Mouse (Mus musculus) heart, postnatal 10 days (tissue): ENCODE data around the gene Olfr1339. TPM values are rescaled to one million over a fixed set of nuclear protein-coding genes. Genes with fewer than 3 reads are reported as not detected.

ENCODE experiments used
- DNase-seq, 2 experiments: peaks; one replicate each; pipeline ENCODE4 v3.0.0; 2021
- intact Hi-C: fragments of 180-260 bp; cut with DNase I; formaldehyde crosslinking; loops from one replicate; pipeline ENCODE4 v1.15.1; 2025
- total RNA-seq, 2 experiments: library from RNA; stranded (reverse); gene quantifications; 2 replicates each; pipeline ENCODE4 v1.2.3; 2021

The Olfr1339 gene
- total RNA-seq = not detected

GRCm38 (mm10) chr4:118731875-118732274 is at the start of gene Olfr1339:
Gene Olfr1339 (plus strand): TSS chr4:118732175.
- DNase-seq = no peak
- intact Hi-C loops = no loop called here

DNA sequence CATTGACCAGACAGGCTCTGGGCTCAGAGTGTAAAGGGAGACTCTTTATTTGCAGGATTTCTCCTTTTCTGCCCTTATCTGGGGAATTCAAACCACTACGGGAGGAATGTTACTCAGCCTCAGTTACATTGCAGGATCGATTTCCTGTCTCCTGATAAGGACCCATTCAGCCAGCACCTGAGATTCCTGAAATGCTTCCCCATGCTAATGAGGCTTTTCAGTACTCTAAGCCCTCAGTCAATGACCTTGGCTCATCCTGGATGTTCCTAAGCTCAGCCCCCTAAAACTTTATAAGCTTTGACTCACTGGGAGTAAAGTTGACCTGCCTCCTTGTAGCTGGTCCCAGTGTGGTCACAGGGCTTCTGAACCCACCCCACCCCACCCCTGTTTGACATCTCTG is 44.9 kb upstream of the Olfr1339 start:
- intact Hi-C loops = no loop called here
- no peak for DNase-seq

GRCm38 (mm10) chr4:118692412-118692973 is 39.5 kb upstream of the Olfr1339 start, which contains the start of gene Olfr1342:
Gene Olfr1342 (minus strand): TSS chr4:118692756.
- DNase-seq = no peak
- intact Hi-C loops = no loop called here

GRCm38 (mm10) chr4:118693812-118694211 is 38.2 kb upstream of the Olfr1339 start:
- DNase-seq = no peak
- intact Hi-C loops = no loop called here

DNA sequence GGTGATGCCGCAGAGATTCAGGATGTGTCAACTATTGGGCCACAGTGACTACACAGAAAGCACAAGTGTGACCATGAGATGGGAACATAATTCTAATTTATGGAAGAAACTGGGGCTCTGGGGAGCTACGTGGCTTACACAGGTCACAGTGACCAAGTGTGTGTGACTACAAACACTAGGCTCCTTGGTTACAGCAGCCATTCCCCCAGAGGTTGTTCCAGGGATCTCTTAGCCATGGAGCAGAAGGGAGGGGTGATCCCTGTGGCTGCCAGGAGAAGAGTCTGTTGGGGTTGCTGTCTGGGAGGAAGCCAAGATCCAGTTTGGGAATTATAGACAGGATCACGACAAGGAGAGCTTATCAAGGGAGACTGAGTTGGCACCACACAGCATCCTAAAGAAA is 28.8 kb upstream of the Olfr1339 start, which contains the start of gene Olfr1341:
Gene Olfr1341, plus strand, starts transcription at position 301 of the 400 bp plus-strand sequence.
- no peak for DNase-seq
- intact Hi-C loops = no loop called here

DNA sequence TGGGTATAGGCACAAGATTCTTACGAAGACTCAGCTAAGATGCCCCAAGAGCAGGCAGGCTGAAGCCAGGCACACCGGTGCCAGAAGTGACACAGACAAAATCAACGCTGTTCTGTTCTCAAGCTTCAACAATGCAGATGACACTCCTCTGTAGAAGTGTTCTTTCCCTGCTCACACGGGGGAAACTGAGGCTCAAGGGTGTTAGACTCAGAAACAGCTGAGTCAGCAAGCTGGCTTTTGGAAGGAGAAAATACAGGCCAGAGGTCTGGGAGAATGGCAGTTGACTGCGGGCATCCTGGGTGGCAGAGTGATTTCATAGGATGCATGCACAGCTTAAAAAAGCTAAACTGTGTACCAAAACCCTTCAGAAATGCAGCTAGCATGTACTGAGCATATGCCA is 23.9 kb upstream of the Olfr1339 start:
- no peak for DNase-seq
- intact Hi-C loops = no loop called here

GRCm38 (mm10) chr4:118711656-118712055 is 20.3 kb upstream of the Olfr1339 start:
- intact Hi-C loops = no loop called here
- no peak for DNase-seq

DNA sequence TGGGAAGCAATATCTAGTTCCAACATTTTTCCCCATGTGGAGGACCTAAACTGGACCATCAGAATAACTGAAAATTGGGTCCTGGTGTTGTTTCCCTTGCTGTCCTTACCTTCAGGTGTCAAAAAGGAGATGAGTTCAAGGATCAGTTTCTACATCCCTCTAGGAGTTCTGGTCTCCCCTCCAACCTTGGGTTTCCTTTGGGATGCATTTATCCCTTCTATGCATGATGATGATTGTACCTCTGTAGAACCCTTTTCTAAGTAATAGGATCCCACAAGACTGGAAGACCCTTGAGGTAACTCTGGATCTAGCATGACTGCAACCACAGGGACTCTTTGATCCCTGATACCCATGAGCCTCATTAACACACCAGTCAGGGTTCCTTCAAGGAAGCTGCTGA is 12.1 kb upstream of the Olfr1339 start, which contains the start of gene Olfr1340:
Gene Olfr1340, plus strand, starts transcription at position 301 of the 400 bp plus-strand sequence.
- intact Hi-C loops = no loop called here
- no peak for DNase-seq

GRCm38 (mm10) chr4:118721742-118722483 is 10.1 kb upstream of the Olfr1339 start:
- DNase-seq = peak; percentile 6 to 34
- intact Hi-C loops = no loop called here

GRCm38 (mm10) chr4:118739574-118739973 is 7.6 kb downstream of the Olfr1339 start:
- DNase-seq = no peak
- intact Hi-C loops = no loop called here

GRCm38 (mm10) chr4:118740988-118741698 is 9.2 kb downstream of the Olfr1339 start:
- intact Hi-C loops = no loop called here
- no peak for DNase-seq

GRCm38 (mm10) chr4:118741881-118742280 is 9.9 kb downstream of the Olfr1339 start:
- intact Hi-C loops = no loop called here
- no peak for DNase-seq

GRCm38 (mm10) chr4:118758637-118759036 is 26.7 kb downstream of the Olfr1339 start, which contains the start of gene Olfr1338:
Gene Olfr1338 (minus strand): TSS chr4:118758737.
- intact Hi-C loops = no loop called here
- no peak for DNase-seq

DNA sequence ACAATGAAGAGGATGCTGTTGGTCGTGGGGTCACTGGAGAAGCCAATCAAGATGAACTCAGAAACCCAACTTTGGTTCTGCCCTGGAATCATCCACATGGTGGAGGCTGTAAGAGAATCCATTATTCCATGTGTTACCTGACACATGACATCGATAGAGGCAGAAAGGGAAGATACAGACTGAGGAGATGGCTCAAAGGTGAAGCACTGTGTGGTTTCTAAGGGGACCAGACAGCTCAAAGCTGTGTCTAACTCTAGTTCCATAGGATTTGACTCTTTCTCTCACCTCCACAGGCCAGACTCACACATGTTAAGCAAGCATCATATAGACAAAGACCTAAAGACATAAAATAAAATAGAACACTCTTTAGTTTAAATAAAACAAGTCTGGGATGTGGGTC is 50.5 kb downstream of the Olfr1339 start, which contains the start of gene Olfr1337:
Gene Olfr1337, minus strand, starts transcription at position 101 of the 400 bp plus-strand sequence.
- no peak for DNase-seq
- intact Hi-C loops = no loop called here

Other genes with a start within 250 kb of the Olfr1339 start
- gene Tie1, start 242.1 kb upstream of the Olfr1339 start, total RNA-seq = 100 to 1,000 TPM; 114 to 120 TPM
- gene 2610528J11Rik, start 205.2 kb upstream of the Olfr1339 start, total RNA-seq = not detected
- under 1 TPM in 1 of 2 experiments, not detected in 1; 0.12 TPM for gene Tmem125, start 188.1 kb upstream of the Olfr1339 start, total RNA-seq
- gene Cfap57, start 111.4 kb upstream of the Olfr1339 start, total RNA-seq = under 1 TPM; 0.07 to 0.17 TPM
- gene Ebna1bp2, start 111.4 kb upstream of the Olfr1339 start, total RNA-seq = 10 to 100 TPM; 39.8 to 49.6 TPM
- not detected for gene Olfr62, start 73.2 kb upstream of the Olfr1339 start, total RNA-seq
- gene Olfr1342, start 39.4 kb upstream of the Olfr1339 start, total RNA-seq = not detected
- gene Olfr1341, start 28.7 kb upstream of the Olfr1339 start, total RNA-seq = not detected
- not detected for gene Olfr1340, start 12.0 kb upstream of the Olfr1339 start, total RNA-seq
- not detected for gene Olfr1338, start 26.6 kb downstream of the Olfr1339 start, total RNA-seq
- not detected for gene Olfr1337, start 50.4 kb downstream of the Olfr1339 start, total RNA-seq
- not detected for gene Olfr1335, start 77.8 kb downstream of the Olfr1339 start, total RNA-seq
- gene Olfr1333, start 104.1 kb downstream of the Olfr1339 start, total RNA-seq = not detected
- not detected for gene Olfr1331, start 132.5 kb downstream of the Olfr1339 start, total RNA-seq
- gene Olfr1330, start 156.4 kb downstream of the Olfr1339 start, total RNA-seq = not detected
- gene Olfr1329, start 185.3 kb downstream of the Olfr1339 start, total RNA-seq = not detected
- gene Olfr1328, start 206.4 kb downstream of the Olfr1339 start, total RNA-seq = not detected
- under 1 TPM in 1 of 2 experiments, not detected in 1; 0.38 TPM for gene Lao1, start 229.4 kb downstream of the Olfr1339 start, total RNA-seq